Mouse (Mus musculus) lung, postnatal 36 days (tissue): ENCODE measurements around the gene Xylb.
"Not testable (repeated sequence)": the region's sequence is repeated elsewhere in the genome, so short reads cannot be mapped to it uniquely, and the experiment has no call there.

ENCODE experiments used
- DNase-seq: peaks from one replicate; pipeline ENCODE4 v3.0.0; 2022; ENCODE audit warnings: mixed read lengths

Gene Xylb

GRCm38 (mm10) chr9:119340909-119341816, 16.0 kb upstream of the Xylb start, which contains the start of gene Myd88:
TSS of gene Myd88 (minus strand) at chr9:119341411.
- peak; percentile 99 for DNase-seq

GRCm38 (mm10) chr9:119342728-119343127, 14.5 kb upstream of the Xylb start:
- peak; percentile 53 for DNase-seq

- no peak for DNase-seq
These were observed 10.8 kb upstream of the Xylb start for GRCm38 (mm10) chr9:119346376-119346775.

GRCm38 (mm10) chr9:119350531-119350930, 6.7 kb upstream of the Xylb start:
- no peak for DNase-seq

GRCm38 (mm10) chr9:119350947-119351705, 6.1 kb upstream of the Xylb start:
- DNase-seq = no peak

- peak; percentile 91 for DNase-seq
These were observed 5.1 kb upstream of the Xylb start for GRCm38 (mm10) chr9:119352060-119352459.

- DNase-seq = no peak
These were observed 3.3 kb upstream of the Xylb start for GRCm38 (mm10) chr9:119353926-119354325.

- no peak for DNase-seq
These were observed 1.2 kb upstream of the Xylb start for GRCm38 (mm10) chr9:119355943-119356342.

- no peak for DNase-seq
These were observed 863 bp downstream of the Xylb start for GRCm38 (mm10) chr9:119358058-119358429.

GRCm38 (mm10) chr9:119361416-119361815, 4.2 kb downstream of the Xylb start:
- DNase-seq = no peak

- no peak for DNase-seq
These were observed 6.0 kb downstream of the Xylb start for GRCm38 (mm10) chr9:119363229-119363628.

- DNase-seq = peak; percentile 47
These were observed 8.1 kb downstream of the Xylb start, which contains the start of gene Slc22a14 for GRCm38 (mm10) chr9:119365284-119365683. TSS of gene Slc22a14 (minus strand) at chr9:119365553.

GRCm38 (mm10) chr9:119368367-119368766, 11.2 kb downstream of the Xylb start:
- DNase-seq = no peak

GRCm38 (mm10) chr9:119370770-119371169, 13.6 kb downstream of the Xylb start:
- DNase-seq = not testable (repeated sequence)

GRCm38 (mm10) chr9:119371251-119371650, 14.1 kb downstream of the Xylb start:
- no peak for DNase-seq

- no peak for DNase-seq
These were observed 17.8 kb downstream of the Xylb start for GRCm38 (mm10) chr9:119375008-119375407.

- DNase-seq = no peak
These were observed 18.4 kb downstream of the Xylb start for GRCm38 (mm10) chr9:119375556-119375955.

GRCm38 (mm10) chr9:119378231-119378630, 21.1 kb downstream of the Xylb start:
- DNase-seq = no peak

GRCm38 (mm10) chr9:119382603-119383002, 25.4 kb downstream of the Xylb start:
- DNase-seq = no peak

- DNase-seq = peak; percentile 13
These were observed 31.8 kb downstream of the Xylb start for GRCm38 (mm10) chr9:119388956-119389355.

- no peak for DNase-seq
These were observed 33.0 kb downstream of the Xylb start for GRCm38 (mm10) chr9:119390214-119390613.

GRCm38 (mm10) chr9:119394808-119395207, 37.6 kb downstream of the Xylb start:
- no peak for DNase-seq

GRCm38 (mm10) chr9:119401351-119401750, 44.2 kb downstream of the Xylb start:
- peak; percentile 31 for DNase-seq

- peak; percentile 98 for DNase-seq
These were observed 44.6 kb downstream of the Xylb start, which contains the start of gene Acvr2b for GRCm38 (mm10) chr9:119401801-119402214. TSS of gene Acvr2b (plus strand) at chr9:119402118.
